Comparison of ENCODE assay signal across 8 mouse cellular contexts in genomic region chr7:25847722-25848443, GRCm38 (mm10). TPM values are rescaled to one million over a fixed set of nuclear protein-coding genes. Genes with fewer than 3 reads are reported as not detected.
DNase-seq lines count a peak whose midpoint lies in the region; ATAC-seq and TF ChIP-seq lines count a peak whose summit lies in the region.

No protein-coding gene starts in this region.

- H3K36me3 ChIP-seq in E14TG2a.4 (ENCODE audit: insufficient read depth, low read length): no peaks in the 10 kb centered on the region
- H3K36me3 ChIP-seq in forebrain, embryonic 16.5 days (ENCODE audit: control insufficient read depth, insufficient read depth): no peaks in the 10 kb centered on the region
- no peaks in the 10 kb centered on the region for H3K36me3 ChIP-seq in neural tube, embryonic 14.5 days (ENCODE audit: control insufficient read depth, insufficient read depth, low read length)
- H3K36me3 ChIP-seq in testis, adult 2 months (ENCODE audit: control insufficient read depth, insufficient read depth, low read length): no peaks in the 10 kb centered on the region

- no peak overlapping the region for H3K27ac ChIP-seq in forebrain, embryonic 16.5 days (ENCODE audit: low read length)
- H3K27ac ChIP-seq in neural tube, embryonic 14.5 days (ENCODE audit: low read depth, low read length): no peak overlapping the region
- peak overlapping the region; percentile 63; the same call in 1 of the 2 replicates for H3K27ac ChIP-seq in testis, adult 2 months (ENCODE audit: control insufficient read depth, insufficient read depth, low read depth, low read length)

- peak overlapping the region; percentile 74 for H3K4me2 ChIP-seq in forebrain, embryonic 16.5 days (ENCODE audit: low read length)
- H3K4me2 ChIP-seq in neural tube, embryonic 14.5 days (ENCODE audit: low read depth, low read length): peak overlapping the region; percentile 44

- H3K9ac ChIP-seq in forebrain, embryonic 16.5 days (replicated peaks; ENCODE audit: low read depth, low read length): peak overlapping the region; percentile 55
- H3K9ac ChIP-seq in neural tube, embryonic 14.5 days (replicated peaks; ENCODE audit: low read depth, low read length): peak overlapping the region; percentile 30; the same call in 1 of the 2 replicates

- DNase-seq in c-Kit-positive CD71-positive TER-119-negative erythroid progenitor cells, embryonic 14.5 days (ENCODE audit: low read depth): peak; percentile 79
- DNase-seq in heart, postnatal 36 days: peak; percentile 90 to 94
- DNase-seq in layer of hippocampus, adult 18-20 months (ENCODE audit: low spot score in 2 of 2): peak; percentile 75 to 90
- peak; percentile 87 to 90 for DNase-seq in lung, adult 18-20 months

- H3K4me1 ChIP-seq in E14TG2a.4 (replicated peaks; ENCODE audit: low read depth, low read length): peaks cover 8% of the 10 kb centered on the region; the same call in 1 of the 2 replicates
- no peaks in the 10 kb centered on the region for H3K4me1 ChIP-seq in forebrain, embryonic 16.5 days (replicated peaks; ENCODE audit: control insufficient read depth, insufficient read depth, low read length)
- no peaks in the 10 kb centered on the region for H3K4me1 ChIP-seq in neural tube, embryonic 14.5 days (ENCODE audit: control insufficient read depth, insufficient read depth, low read length)
- peaks cover 2% of the 10 kb centered on the region; the same call in 1 of the 2 replicates for H3K4me1 ChIP-seq in testis, adult 2 months (ENCODE audit: control insufficient read depth, insufficient read depth, low read length)

- WGBS in forebrain, embryonic 16.5 days: 8% methylated on average over 13 of the region's 13 CpGs
- WGBS in neural tube, embryonic 14.5 days: 11% methylated on average over 13 of the region's 13 CpGs

- peak overlapping the region; percentile 73 for H3K4me3 ChIP-seq in E14TG2a.4 (replicated peaks; ENCODE audit: low read length)
- peak overlapping the region; percentile 53 for H3K4me3 ChIP-seq in forebrain, embryonic 16.5 days (replicated peaks; ENCODE audit: low read length)
- peak overlapping the region; percentile 33 for H3K4me3 ChIP-seq in neural tube, embryonic 14.5 days (ENCODE audit: low read depth, low read length)
- peak overlapping the region; percentile 82 for H3K4me3 ChIP-seq in testis, adult 2 months (ENCODE audit: control insufficient read depth, low read depth, low read length)

- TF ChIP-seq CTCF in E14TG2a.4 (conservative IDR thresholded peaks at IDR 0.05; ENCODE audit: low read length): peak; percentile 92
- TF ChIP-seq CTCF in testis, adult 2 months (IDR thresholded peaks at IDR 0.05; ENCODE audit: control insufficient read depth, insufficient read depth, insufficient replicate concordance, low read depth, low read length): peak; percentile 38; the same call in 1 of the 2 replicates

- H3K9me3 ChIP-seq in E14TG2a.4 (ENCODE audit: low read length): peaks cover under 1% of the 10 kb centered on the region; the same call in 1 of the 2 replicates
- H3K9me3 ChIP-seq in forebrain, embryonic 16.5 days (ENCODE audit: control insufficient read depth, low read length): no peaks in the 10 kb centered on the region
- H3K9me3 ChIP-seq in neural tube, embryonic 14.5 days (ENCODE audit: control insufficient read depth, low read length): no peaks in the 10 kb centered on the region

- intact Hi-C loops in heart, postnatal 36 days (cut with DNase I): no loop called here

- no peaks in the 10 kb centered on the region for H3K27me3 ChIP-seq in E14TG2a.4 (ENCODE audit: insufficient read depth, low read length)
- no peaks in the 10 kb centered on the region for H3K27me3 ChIP-seq in forebrain, embryonic 16.5 days (replicated peaks; ENCODE audit: control insufficient read depth, insufficient read depth, low read length)
- H3K27me3 ChIP-seq in neural tube, embryonic 14.5 days (ENCODE audit: control insufficient read depth, insufficient read depth, low read length): no peaks in the 10 kb centered on the region
- no peaks in the 10 kb centered on the region for H3K27me3 ChIP-seq in testis, adult 2 months (ENCODE audit: control insufficient read depth, insufficient read depth, low read length)

- peak; percentile 72 for ATAC-seq in forebrain, embryonic 16.5 days
- ATAC-seq in neural tube, embryonic 14.5 days (ENCODE audit: low read depth): peak; percentile 90

- no peak for TF ChIP-seq POLR2A in testis, adult 2 months (IDR thresholded peaks at IDR 0.05; ENCODE audit: control insufficient read depth, low read depth, low read length)

RNA-seq across cellular contexts. Expression of gene Cyp2s1, which starts 31.2 kb away (rescaled TPM):
- polyA plus RNA-seq in forebrain, embryonic 16.5 days (2015; fragmentation: Nextera tagmentation; extraction: Ambion mirVana): 1.0 and 1.1 TPM in 2 replicates
- 10 to 100 TPM in 1 of 2 experiments, 1 to 10 TPM in 1; 4.4 to 10.1 TPM for total RNA-seq in heart, postnatal 36 days (2021)
- total RNA-seq in layer of hippocampus, adult 18-20 months (2021): 1 to 10 TPM; 1.6 to 1.7 TPM
- 1.7 and 2.3 TPM in 2 replicates for polyA plus RNA-seq in neural tube, embryonic 14.5 days (2014; fragmentation: Nextera tagmentation; extraction: Ambion mirVana)
- polyA plus RNA-seq in testis, adult 2 months (2012; rRNA removed): 1.7 and 1.9 TPM in 2 replicates

RNA-seq across cellular contexts. Expression of gene Cyp2b10, which starts 49.5 kb away (rescaled TPM):
- not detected in 2 replicates for polyA plus RNA-seq in forebrain, embryonic 16.5 days (2015; fragmentation: Nextera tagmentation; extraction: Ambion mirVana)
- 1 to 10 TPM; 1.3 to 2.0 TPM for total RNA-seq in heart, postnatal 36 days (2021)
- under 1 TPM; 0.25 to 0.89 TPM for total RNA-seq in layer of hippocampus, adult 18-20 months (2021)
- polyA plus RNA-seq in neural tube, embryonic 14.5 days (2014; fragmentation: Nextera tagmentation; extraction: Ambion mirVana): not detected in 2 replicates
- 0.08 TPM in 1 of 2 replicates, not detected in the other for polyA plus RNA-seq in testis, adult 2 months (2012; rRNA removed)

RNA-seq across cellular contexts. Expression of gene Axl, which starts 59.4 kb away (rescaled TPM):
- 14.6 and 15.9 TPM in 2 replicates for polyA plus RNA-seq in forebrain, embryonic 16.5 days (2015; fragmentation: Nextera tagmentation; extraction: Ambion mirVana)
- total RNA-seq in heart, postnatal 36 days (2021): 10 to 100 TPM; 81.0 to 94.8 TPM
- 10 to 100 TPM; 38.2 to 45.2 TPM for total RNA-seq in layer of hippocampus, adult 18-20 months (2021)
- polyA plus RNA-seq in neural tube, embryonic 14.5 days (2014; fragmentation: Nextera tagmentation; extraction: Ambion mirVana): 13.5 and 26.7 TPM in 2 replicates
- 20.8 and 23.7 TPM in 2 replicates for polyA plus RNA-seq in testis, adult 2 months (2012; rRNA removed)
